Mouse (Mus musculus): ENCODE data around the gene Cdkn2aip. TPM values are rescaled to one million over a fixed set of nuclear protein-coding genes. Genes with fewer than 3 reads are reported as not detected.

The Cdkn2aip gene
- polyA plus RNA-seq, 1 experiment from 2014 or later: 38.2 TPM

DNA sequence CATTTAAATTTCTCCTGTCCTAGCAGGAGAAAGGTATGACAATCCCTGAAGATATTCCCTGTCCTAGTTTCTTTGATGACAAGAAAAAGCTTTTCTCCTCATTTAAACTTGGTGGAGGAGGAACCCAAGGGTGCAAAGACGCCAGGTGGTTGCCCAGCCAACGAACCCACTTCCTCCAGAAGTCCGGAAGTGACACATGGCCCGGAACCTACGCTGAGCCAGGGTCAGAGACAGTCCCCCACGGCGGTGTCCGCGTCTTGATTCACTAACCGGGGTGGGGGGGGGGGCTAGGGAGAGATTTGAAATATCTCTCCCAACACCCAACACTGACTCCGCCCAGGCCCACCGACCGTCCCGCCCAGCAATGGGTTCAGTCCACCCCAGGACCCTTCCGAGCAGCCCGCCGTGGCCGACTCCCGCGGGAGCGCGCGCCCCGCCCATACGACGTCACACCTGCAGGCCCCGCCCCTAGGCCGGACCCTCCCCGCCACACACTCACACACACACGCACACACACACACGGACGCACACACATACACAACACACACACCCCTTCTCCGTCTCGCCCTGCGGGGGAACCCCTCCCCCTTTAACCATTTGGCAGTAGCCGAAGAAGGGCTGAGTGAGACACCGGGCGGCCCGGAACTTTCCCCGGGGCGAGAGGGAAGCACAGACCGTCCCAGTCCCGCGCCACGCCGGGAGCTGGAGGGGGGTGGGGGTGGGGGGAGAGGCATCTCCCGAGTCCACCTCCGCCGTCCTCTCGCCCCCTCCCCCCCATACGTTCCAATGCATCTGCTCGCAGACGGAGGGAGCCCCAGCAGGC is 40.2 kb downstream of the Cdkn2aip start:
- Histone ChIP-seq H3K9me3 (no peaks in the 10 kb centered on the region), H3K36me3 (replicated peaks) (peaks cover 10% of the 10 kb centered on the region), H3K27ac (replicated peaks) (peak overlapping the region; percentile 94), H3K4me3 (peak overlapping the region; percentile 96), H3K27me3 (replicated peaks; ENCODE audit: low read depth, poor library complexity, severe bottlenecking) (no peaks in the 10 kb centered on the region), H3K4me1 (peaks cover 15% of the 10 kb centered on the region)
- peak; percentile 94 for DNase-seq (ENCODE audit: low spot score)
- WGBS: under 1% methylated on average over 53 of the region's 53 CpGs

GRCm38 (mm10) chr8:47664231-47664785 is 49.4 kb downstream of the Cdkn2aip start:
- DNase-seq (ENCODE audit: low spot score): no peak
- no peak overlapping the region for H3K27ac ChIP-seq (replicated peaks)
- H3K9me3 ChIP-seq: no peaks in the 10 kb centered on the region
- H3K4me1 ChIP-seq: no peaks in the 10 kb centered on the region
- no peaks in the 10 kb centered on the region for H3K27me3 ChIP-seq (replicated peaks; ENCODE audit: low read depth, poor library complexity, severe bottlenecking)
- WGBS: 87% methylated on average over 8 of the region's 8 CpGs
- H3K4me3 ChIP-seq: no peak overlapping the region
- peaks cover 31% of the 10 kb centered on the region for H3K36me3 ChIP-seq (replicated peaks)

DNA sequence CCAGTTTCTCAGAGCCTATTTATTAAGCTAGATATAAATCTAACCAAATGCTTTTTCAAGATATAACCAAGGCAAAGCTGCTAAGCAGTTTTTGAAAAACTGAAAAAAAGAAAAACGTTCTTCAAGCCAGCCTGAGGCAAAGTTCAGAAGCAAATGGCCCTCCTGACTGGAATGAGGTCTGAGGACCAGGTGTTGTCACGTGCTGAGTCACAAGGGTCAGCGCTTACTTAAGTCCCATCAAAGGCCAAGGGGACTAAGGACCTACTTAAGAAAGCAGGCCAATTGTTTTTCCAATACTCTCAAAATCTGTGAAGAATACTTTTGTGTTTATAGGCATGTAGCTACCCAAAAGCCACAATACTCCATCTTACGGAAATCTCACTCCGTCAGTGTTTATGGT is 50.5 kb downstream of the Cdkn2aip start:
- WGBS: 82% methylated on average over 5 of the region's 5 CpGs
- no peak overlapping the region for H3K27ac ChIP-seq (replicated peaks)
- H3K27me3 ChIP-seq (replicated peaks; ENCODE audit: low read depth, poor library complexity, severe bottlenecking): no peaks in the 10 kb centered on the region
- no peak for DNase-seq (ENCODE audit: low spot score)
- no peak overlapping the region for H3K4me3 ChIP-seq
- H3K4me1 ChIP-seq: no peaks in the 10 kb centered on the region
- H3K9me3 ChIP-seq: no peaks in the 10 kb centered on the region
- peaks cover 21% of the 10 kb centered on the region for H3K36me3 ChIP-seq (replicated peaks)

DNA sequence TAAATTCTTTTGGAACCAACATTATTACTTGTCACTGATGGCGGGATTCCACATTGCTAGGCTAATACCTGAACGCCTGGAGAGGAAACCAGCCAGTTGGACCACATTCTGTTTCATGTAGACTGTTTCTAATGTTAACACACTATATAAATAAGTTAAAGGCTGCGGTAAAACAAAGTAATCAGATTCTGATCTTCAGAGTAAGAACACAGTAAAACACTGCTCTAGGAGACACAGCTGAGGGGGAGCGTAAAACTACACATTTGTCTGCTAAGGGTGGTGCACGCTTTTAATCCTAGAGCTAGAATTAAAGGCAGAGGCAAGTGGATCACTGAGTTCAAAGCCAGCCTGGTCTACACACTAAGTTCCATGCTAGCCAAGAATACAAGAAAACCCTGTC is 51.0 kb downstream of the Cdkn2aip start:
- no peaks in the 10 kb centered on the region for H3K27me3 ChIP-seq (replicated peaks; ENCODE audit: low read depth, poor library complexity, severe bottlenecking)
- H3K36me3 ChIP-seq (replicated peaks): peaks cover 16% of the 10 kb centered on the region
- no peak overlapping the region for H3K4me3 ChIP-seq
- DNase-seq (ENCODE audit: low spot score): no peak
- no peaks in the 10 kb centered on the region for H3K4me1 ChIP-seq
- no peak overlapping the region for H3K27ac ChIP-seq (replicated peaks)
- WGBS: 95% methylated on average over 5 of the region's 5 CpGs
- H3K9me3 ChIP-seq: no peaks in the 10 kb centered on the region

DNA sequence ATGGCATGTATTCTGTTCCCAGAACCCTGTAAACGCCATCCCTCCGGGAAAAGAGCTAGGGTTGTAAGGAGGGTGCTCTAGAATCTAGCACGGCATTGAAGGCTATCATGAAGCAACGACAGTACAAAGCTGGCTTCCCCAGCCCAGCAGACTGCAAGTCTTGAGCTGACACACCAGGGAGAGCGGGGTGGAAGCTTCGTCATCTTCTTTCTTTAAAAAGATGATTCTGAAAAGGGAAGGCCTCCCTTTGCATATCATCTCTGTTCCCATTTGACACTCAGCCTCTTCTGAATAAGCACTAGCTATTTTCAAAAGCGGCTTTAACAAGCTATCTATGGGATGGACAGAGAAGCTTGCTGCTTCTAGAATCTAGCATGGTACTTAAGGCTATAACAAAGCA is 53.3 kb downstream of the Cdkn2aip start:
- 93% methylated on average over 7 of the region's 7 CpGs for WGBS
- no peaks in the 10 kb centered on the region for H3K4me1 ChIP-seq
- H3K27me3 ChIP-seq (replicated peaks; ENCODE audit: low read depth, poor library complexity, severe bottlenecking): no peaks in the 10 kb centered on the region
- H3K27ac ChIP-seq (replicated peaks): no peak overlapping the region
- DNase-seq (ENCODE audit: low spot score): no peak
- H3K9me3 ChIP-seq: no peaks in the 10 kb centered on the region
- H3K36me3 ChIP-seq (replicated peaks): 0 out of 2 replicates have a peak, but pooled peaks cover 1% of the 10 kb centered on the region
- no peak overlapping the region for H3K4me3 ChIP-seq

GRCm38 (mm10) chr8:47659463-47659862 is 54.3 kb downstream of the Cdkn2aip start:
- Histone ChIP-seq H3K27ac (replicated peaks) (no peak overlapping the region), H3K27me3 (replicated peaks; ENCODE audit: low read depth, poor library complexity, severe bottlenecking) (no peaks in the 10 kb centered on the region), H3K4me1 (no peaks in the 10 kb centered on the region), H3K9me3 (no peaks in the 10 kb centered on the region), H3K36me3 (replicated peaks) (no peaks in the 10 kb centered on the region), H3K4me3 (no peak overlapping the region)
- no peak for DNase-seq (ENCODE audit: low spot score)
- 88% methylated on average over 5 of the region's 5 CpGs for WGBS

Other genes starting within 250 kb of the Cdkn2aip start
- gene Trappc11, start 180.5 kb downstream of the Cdkn2aip start, polyA plus RNA-seq (2016; fragmentation: Nextera tagmentation; extraction: Ambion mirVana): 34.7 and 35.2 TPM in 2 replicates
- gene Rwdd4a, start 180.3 kb downstream of the Cdkn2aip start, polyA plus RNA-seq (2016; fragmentation: Nextera tagmentation; extraction: Ambion mirVana): 47.6 and 50.4 TPM in 2 replicates
- 13.6 and 13.8 TPM in 2 replicates for gene Ing2, start 38.4 kb downstream of the Cdkn2aip start, polyA plus RNA-seq (2016; fragmentation: Nextera tagmentation; extraction: Ambion mirVana)
- not detected in 2 replicates for gene Cldn24, start 108.2 kb upstream of the Cdkn2aip start, polyA plus RNA-seq (2016; fragmentation: Nextera tagmentation; extraction: Ambion mirVana)
- gene Cldn22, start 110.5 kb upstream of the Cdkn2aip start, polyA plus RNA-seq (2016; fragmentation: Nextera tagmentation; extraction: Ambion mirVana): not detected in 2 replicates

Measured in embryonic facial prominence, embryonic 10.5 days (tissue).